Mouse (Mus musculus): ENCODE data around the gene Wars.

Gene Wars

GRCm38 (mm10) chr12:108906398-108906797 is 12.4 kb upstream of the Wars start:
- DNase-seq = no peak

- no peak for DNase-seq
These were observed 11.8 kb upstream of the Wars start for GRCm38 (mm10) chr12:108905620-108906302.

- DNase-seq = no peak
These were observed 10.3 kb upstream of the Wars start for GRCm38 (mm10) chr12:108904276-108904653.

- peak; percentile 62 for DNase-seq
These were observed 9.8 kb upstream of the Wars start for GRCm38 (mm10) chr12:108903600-108904275.

GRCm38 (mm10) chr12:108902940-108903339 is 9.0 kb upstream of the Wars start:
- DNase-seq = peak; percentile 59

GRCm38 (mm10) chr12:108901346-108901745 is 7.4 kb upstream of the Wars start:
- DNase-seq = no peak

GRCm38 (mm10) chr12:108896006-108896405 is 2.0 kb upstream of the Wars start:
- DNase-seq = peak; percentile 45

- no peak for DNase-seq
These were observed 450 bp upstream of the Wars start for GRCm38 (mm10) chr12:108894432-108894816.

- peak; percentile 35 for DNase-seq
These were observed 822 bp downstream of the Wars start, which contains the start of gene Wdr25 for GRCm38 (mm10) chr12:108892989-108893714. Gene Wdr25, plus strand, starts transcription at chr12:108893631.

- DNase-seq = no peak
These were observed 5.3 kb downstream of the Wars start for GRCm38 (mm10) chr12:108888632-108889031.

- no peak for DNase-seq
These were observed 6.9 kb downstream of the Wars start for GRCm38 (mm10) chr12:108887077-108887476.

- no peak for DNase-seq
These were observed 8.1 kb downstream of the Wars start for GRCm38 (mm10) chr12:108885906-108886305.

- no peak for DNase-seq
These were observed 11.2 kb downstream of the Wars start for GRCm38 (mm10) chr12:108882776-108883175.

GRCm38 (mm10) chr12:108881192-108881591 is 12.8 kb downstream of the Wars start:
- no peak for DNase-seq

- no peak for DNase-seq
These were observed 13.4 kb downstream of the Wars start for GRCm38 (mm10) chr12:108880606-108881005.

- DNase-seq = no peak
These were observed 14.8 kb downstream of the Wars start for GRCm38 (mm10) chr12:108879138-108879537.

GRCm38 (mm10) chr12:108873122-108873521 is 20.9 kb downstream of the Wars start:
- DNase-seq = no peak

- no peak for DNase-seq
These were observed 24.4 kb downstream of the Wars start for GRCm38 (mm10) chr12:108869575-108869974.

GRCm38 (mm10) chr12:108865007-108865494 is 28.9 kb downstream of the Wars start:
- peak; percentile 58 for DNase-seq

GRCm38 (mm10) chr12:108858486-108858885 is 35.5 kb downstream of the Wars start:
- no peak for DNase-seq

GRCm38 (mm10) chr12:108857589-108858184 is 36.3 kb downstream of the Wars start:
- DNase-seq = peak; percentile 52

GRCm38 (mm10) chr12:108857109-108857508 is 36.9 kb downstream of the Wars start:
- DNase-seq = no peak

GRCm38 (mm10) chr12:108856186-108856585 is 37.8 kb downstream of the Wars start:
- no peak for DNase-seq
